Mouse (Mus musculus): ENCODE measurements at regions not wholly inside any gene's neighbourhood (a gene's known extent, or its start where the extent isn't known, plus 50 kb on each side); places are given as distances from the start of the nearest gene placed in this dataset.

GRCm38 (mm10) chr2:45212833-45213232 lies 95.6 kb upstream of the Zeb2 start:
- TF ChIP-seq CTCF (conservative IDR thresholded peaks at IDR 0.05; ENCODE audit: insufficient read depth, insufficient read length, low read depth, low read length) (no peak), POLR2A (IDR thresholded peaks at IDR 0.05; ENCODE audit: low read depth, low read length) (no peak)

Data from kidney, adult 2 months (tissue).